Mouse (Mus musculus) ES-E14 (cell line): ENCODE data around the gene Pou2f3.

Source experiments
- CHD2 ChIP-seq: IDR thresholded peaks from 2 replicates; pipeline ENCODE4 v1.6.1; 2014; ENCODE audit warnings: mild to moderate bottlenecking, low read depth, low read length, inconsistent platforms
- HCFC1 ChIP-seq: IDR thresholded peaks from 2 replicates; pipeline ENCODE4 v1.6.1; 2012; ENCODE audit warnings: low read length, inconsistent platforms, borderline replicate concordance; ENCODE audit not compliant: insufficient read depth
- MAFK ChIP-seq: IDR thresholded peaks from 2 replicates; pipeline ENCODE4 v1.6.1; 2014; ENCODE audit warnings: mild to moderate bottlenecking, low read depth, low read length, inconsistent platforms; ENCODE audit not compliant: insufficient read depth
- ZC3H11A ChIP-seq: IDR thresholded peaks from 2 replicates; pipeline ENCODE4 v1.6.1; 2012; ENCODE audit warnings: low read depth, mild to moderate bottlenecking, inconsistent platforms, low read length, borderline replicate concordance
- ZNF384 ChIP-seq: IDR thresholded peaks from 2 replicates; pipeline ENCODE4 v1.6.1; 2012; ENCODE audit warnings: low read depth, low read length, inconsistent platforms

DNA sequence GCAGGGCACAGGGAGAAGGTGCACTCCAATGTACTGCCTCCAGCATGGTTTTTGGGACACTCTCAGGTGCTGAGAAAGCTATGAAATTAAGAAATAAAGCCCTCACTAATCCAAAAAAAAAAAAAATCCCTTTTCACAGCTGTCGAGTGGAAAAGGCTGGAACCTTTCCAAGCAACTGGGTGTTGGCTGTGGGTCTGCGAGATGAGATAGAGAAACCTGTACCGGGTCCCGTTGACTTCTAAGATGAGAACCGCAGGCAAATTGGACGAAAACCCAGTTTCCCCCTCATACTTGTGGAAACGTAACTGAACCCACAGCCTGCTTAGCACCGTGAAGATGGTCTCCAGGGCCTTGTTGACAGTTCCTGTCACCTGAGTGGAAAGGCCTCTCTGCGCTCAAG lies 59.2 kb downstream of the Pou2f3 start:
- no peak for TF ChIP-seq ZC3H11A
- TF ChIP-seq CHD2 = no peak
- no peak for TF ChIP-seq ZNF384
- TF ChIP-seq HCFC1 = no peak
- TF ChIP-seq MAFK = no peak
